Mouse (Mus musculus) small intestine, adult 2 months (tissue): ENCODE measurements at regions not wholly inside any gene's neighbourhood (a gene's known extent, or its start where the extent isn't known, plus 50 kb on each side); places are given as distances from the start of the nearest gene placed in this dataset.

Source experiments
- H3K27ac ChIP-seq: fragments of 200-500 bp; 2 replicates; pipeline ENCODE4 v1.5.1; 2012; ENCODE audit warnings: low read depth, low read length, control low read depth, inconsistent platforms; ENCODE audit not compliant: insufficient read depth
- H3K27me3 ChIP-seq: fragments of 200-500 bp; 2 replicates; pipeline ENCODE4 v1.6.1; 2012; ENCODE audit warnings: mild to moderate bottlenecking, moderate library complexity, low read length, inconsistent platforms; ENCODE audit not compliant: control insufficient read depth, insufficient read depth
- H3K36me3 ChIP-seq: fragments of 200-500 bp; 2 replicates; pipeline ENCODE4 v1.6.1; 2012; ENCODE audit warnings: mild to moderate bottlenecking, low read length, control low read depth, inconsistent platforms; ENCODE audit not compliant: control insufficient read depth, insufficient read depth
- H3K4me1 ChIP-seq: fragments of 200-500 bp; 2 replicates; pipeline ENCODE4 v1.6.1; 2012; ENCODE audit warnings: low read length, inconsistent platforms, mixed read lengths; ENCODE audit not compliant: control insufficient read depth, insufficient read depth, insufficient read length
- H3K4me3 ChIP-seq: fragments of 200-500 bp; 2 replicates; pipeline ENCODE4 v1.5.1; 2012; ENCODE audit warnings: low read depth, mild to moderate bottlenecking, control low read depth, inconsistent platforms, low read length, moderate library complexity
- CTCF ChIP-seq: fragments of 200-500 bp; IDR thresholded peaks from 2 replicates; pipeline ENCODE4 v1.5.1; 2012; ENCODE audit warnings: low read depth, mild to moderate bottlenecking, control low read depth, inconsistent platforms, low read length, moderate library complexity, mixed read lengths; ENCODE audit not compliant: insufficient replicate concordance, insufficient read length; ENCODE audit errors: extremely low read depth
- POLR2A ChIP-seq: fragments of 200-500 bp; IDR thresholded peaks from 2 replicates; pipeline ENCODE4 v1.6.1; 2012; ENCODE audit warnings: low read depth, mild to moderate bottlenecking, control low read depth, inconsistent platforms, low read length, moderate library complexity
- WGBS: fragments of 180-500 bp; shearing (Covaris S2); methylation state at CpG from one replicate; pipeline ENCODE4 v1.1.7; 2018; 5-methylcytosine and 5-hydroxymethylcytosine counted together

- H3K27me3 ChIP-seq = no peaks in the 10 kb centered on the region
- no peaks in the 10 kb centered on the region for H3K36me3 ChIP-seq
- no peaks in the 10 kb centered on the region for H3K4me1 ChIP-seq
- no peak overlapping the region for H3K4me3 ChIP-seq
- 72% methylated on average over 9 of the region's 9 CpGs for WGBS
- no peak overlapping the region for H3K27ac ChIP-seq
- TF ChIP-seq CTCF (peak; percentile 41; the same call in 1 of the 2 replicates), POLR2A (no peak)
Observed at GRCm38 (mm10) chr2:103848923-103849700, 51.7 kb upstream of the Caprin1 start.

GRCm38 (mm10) chr2:103849766-103850530 is 52.5 kb upstream of the Caprin1 start:
- no peaks in the 10 kb centered on the region for H3K4me1 ChIP-seq
- no peak overlapping the region for H3K27ac ChIP-seq
- no peak overlapping the region for H3K4me3 ChIP-seq
- TF ChIP-seq CTCF (no peak), POLR2A (no peak)
- no peaks in the 10 kb centered on the region for H3K36me3 ChIP-seq
- 79% methylated on average over 9 of the region's 9 CpGs for WGBS
- H3K27me3 ChIP-seq = no peaks in the 10 kb centered on the region

GRCm38 (mm10) chr2:103850531-103850816 is 53.0 kb upstream of the Caprin1 start:
- WGBS = 75% methylated on average over 5 of the region's 5 CpGs
- Histone ChIP-seq H3K4me1 (no peaks in the 10 kb centered on the region), H3K27ac (no peak overlapping the region), H3K36me3 (no peaks in the 10 kb centered on the region), H3K27me3 (no peaks in the 10 kb centered on the region), H3K4me3 (no peak overlapping the region)
- TF ChIP-seq POLR2A (no peak), CTCF (no peak)

- Histone ChIP-seq H3K36me3 (no peaks in the 10 kb centered on the region), H3K27ac (no peak overlapping the region), H3K4me1 (no peaks in the 10 kb centered on the region), H3K4me3 (no peak overlapping the region), H3K27me3 (no peaks in the 10 kb centered on the region)
- WGBS = 71% methylated on average over 3 of the region's 3 CpGs
- TF ChIP-seq POLR2A (no peak), CTCF (no peak)
Observed at GRCm38 (mm10) chr2:103851171-103851570, 53.7 kb upstream of the Caprin1 start.

GRCm38 (mm10) chr2:103861226-103861625 is 63.8 kb upstream of the Caprin1 start:
- Histone ChIP-seq H3K36me3 (no peaks in the 10 kb centered on the region), H3K4me3 (no peak overlapping the region), H3K27ac (no peak overlapping the region), H3K27me3 (no peaks in the 10 kb centered on the region), H3K4me1 (no peaks in the 10 kb centered on the region)
- TF ChIP-seq CTCF (no peak), POLR2A (no peak)
- WGBS = 78% methylated on average over 8 of the region's 8 CpGs

GRCm38 (mm10) chr2:103864254-103864653 is 66.8 kb upstream of the Caprin1 start:
- no peak overlapping the region for H3K4me3 ChIP-seq
- WGBS = 81% methylated on average over 2 of the region's 2 CpGs
- no peak overlapping the region for H3K27ac ChIP-seq
- no peaks in the 10 kb centered on the region for H3K4me1 ChIP-seq
- TF ChIP-seq POLR2A (no peak), CTCF (no peak)
- no peaks in the 10 kb centered on the region for H3K36me3 ChIP-seq
- no peaks in the 10 kb centered on the region for H3K27me3 ChIP-seq

- no peaks in the 10 kb centered on the region for H3K36me3 ChIP-seq
- TF ChIP-seq POLR2A (no peak), CTCF (no peak)
- no peaks in the 10 kb centered on the region for H3K4me1 ChIP-seq
- no peak overlapping the region for H3K4me3 ChIP-seq
- no peaks in the 10 kb centered on the region for H3K27me3 ChIP-seq
- H3K27ac ChIP-seq = no peak overlapping the region
- 63% methylated on average over 4 of the region's 4 CpGs for WGBS
Observed at GRCm38 (mm10) chr2:103865319-103866171, 68.1 kb upstream of the Caprin1 start.
